8 mouse cellular contexts compared by ENCODE assay signal in the genomic region with DNA sequence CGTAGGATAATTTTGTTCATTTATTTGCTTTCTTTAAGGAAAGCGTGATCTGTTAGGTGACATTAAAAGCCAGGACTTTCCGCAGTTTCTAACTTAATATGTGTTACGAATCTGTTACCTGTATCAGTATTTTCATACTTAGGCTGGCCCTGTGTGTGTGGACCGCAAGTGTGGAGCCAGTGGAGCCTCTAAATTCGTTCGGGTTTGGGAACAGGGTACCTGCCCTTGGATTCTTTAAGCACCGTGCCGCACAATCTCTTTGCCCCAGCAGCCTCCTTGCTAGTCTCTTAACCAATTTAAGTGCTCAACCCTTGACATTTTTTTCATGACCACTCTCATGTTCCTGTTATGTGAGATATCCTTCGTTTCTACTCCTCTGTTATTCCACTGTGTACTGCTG. TPM values are rescaled to one million over a fixed set of nuclear protein-coding genes. Genes with fewer than 3 reads are reported as not detected.
A peak's percentile ranks its signal among the peaks of the same experiment; 100 is the strongest.
DNase-seq lines count a peak whose midpoint lies in the region; ATAC-seq lines count a peak whose summit lies in the region.

No protein-coding gene starts in this region.

- no peaks in the 10 kb centered on the region for H3K27me3 ChIP-seq in kidney, embryonic 14.5 days (ENCODE audit: control insufficient read depth, insufficient read depth, low read length)
- no peaks in the 10 kb centered on the region for H3K27me3 ChIP-seq in hindbrain, embryonic 15.5 days
- H3K27me3 ChIP-seq in midbrain, embryonic 12.5 days: no peaks in the 10 kb centered on the region

- no peak for ATAC-seq in kidney, embryonic 14.5 days (ENCODE audit: low FRiP score, low TSS enrichment)
- ATAC-seq in hindbrain, embryonic 15.5 days (ENCODE audit: low FRiP score, low read depth): no peak
- ATAC-seq in midbrain, embryonic 12.5 days (ENCODE audit: low FRiP score, low read depth): no peak
- ATAC-seq in cerebellum, adult (ENCODE audit: insufficient number of reproducible peaks, low FRiP score, low TSS enrichment): no peak

- peaks cover 15% of the 10 kb centered on the region; the same call in 1 of the 2 replicates for H3K4me1 ChIP-seq in kidney, embryonic 14.5 days (ENCODE audit: control insufficient read depth, insufficient read depth, low read length)
- H3K4me1 ChIP-seq in brown adipose tissue, adult 24 weeks (ENCODE audit: control insufficient read depth, insufficient read depth, insufficient read length, low read length): peaks cover 5% of the 10 kb centered on the region; the same call in 1 of the 2 replicates
- H3K4me1 ChIP-seq in hindbrain, embryonic 15.5 days (replicated peaks): peaks cover 39% of the 10 kb centered on the region
- H3K4me1 ChIP-seq in midbrain, embryonic 12.5 days: peaks cover 25% of the 10 kb centered on the region

- H3K4me3 ChIP-seq in kidney, embryonic 14.5 days (ENCODE audit: low read length): peak overlapping the region; percentile 94
- H3K4me3 ChIP-seq in brown adipose tissue, adult 24 weeks (ENCODE audit: insufficient read depth, low read depth, low read length): peak overlapping the region; percentile 50
- H3K4me3 ChIP-seq in hindbrain, embryonic 15.5 days: peak overlapping the region; percentile 92
- H3K4me3 ChIP-seq in midbrain, embryonic 12.5 days: peak overlapping the region; percentile 96

- WGBS in kidney, embryonic 14.5 days: 37% methylated on average over 10 of the region's 10 CpGs
- 64% methylated on average over 10 of the region's 10 CpGs for WGBS in hindbrain, embryonic 15.5 days
- 68% methylated on average over 10 of the region's 10 CpGs for WGBS in midbrain, embryonic 12.5 days

- no peaks in the 10 kb centered on the region for H3K9me3 ChIP-seq in kidney, embryonic 14.5 days (ENCODE audit: control insufficient read depth, low read length)
- no peaks in the 10 kb centered on the region for H3K9me3 ChIP-seq in hindbrain, embryonic 15.5 days
- H3K9me3 ChIP-seq in midbrain, embryonic 12.5 days: no peaks in the 10 kb centered on the region

- peak overlapping the region; percentile 64 for H3K4me2 ChIP-seq in kidney, embryonic 14.5 days (replicated peaks; ENCODE audit: low read depth, low read length)
- H3K4me2 ChIP-seq in hindbrain, embryonic 15.5 days: peak overlapping the region; percentile 77
- H3K4me2 ChIP-seq in midbrain, embryonic 12.5 days (replicated peaks): peak overlapping the region; percentile 70

- H3K36me3 ChIP-seq in kidney, embryonic 14.5 days (ENCODE audit: control insufficient read depth, insufficient read depth, low read length): peaks cover 21% of the 10 kb centered on the region
- H3K36me3 ChIP-seq in hindbrain, embryonic 15.5 days: peaks cover 9% of the 10 kb centered on the region
- peaks cover 12% of the 10 kb centered on the region for H3K36me3 ChIP-seq in midbrain, embryonic 12.5 days

- H3K27ac ChIP-seq in kidney, embryonic 14.5 days (ENCODE audit: low read depth, low read length): no peak overlapping the region
- H3K27ac ChIP-seq in brown adipose tissue, adult 24 weeks (replicated peaks; ENCODE audit: low read depth, low read length): no peak overlapping the region
- no peak overlapping the region for H3K27ac ChIP-seq in hindbrain, embryonic 15.5 days (replicated peaks)
- no peak overlapping the region for H3K27ac ChIP-seq in midbrain, embryonic 12.5 days (replicated peaks)

- H3K9ac ChIP-seq in kidney, embryonic 14.5 days (ENCODE audit: low read depth, low read length): peak overlapping the region; percentile 96
- H3K9ac ChIP-seq in hindbrain, embryonic 15.5 days: peak overlapping the region; percentile 92
- peak overlapping the region; percentile 94 for H3K9ac ChIP-seq in midbrain, embryonic 12.5 days (replicated peaks)

- intact Hi-C loops in left cerebral cortex, postnatal 4 days (cut with DNase I): no loop called here

- DNase-seq in kidney, adult 8-10 months: no peak
- DNase-seq in left cerebral cortex, postnatal 4 days: no peak
- DNase-seq in urinary bladder, postnatal 25 days (ENCODE audit: low spot score): no peak

RNA-seq across cellular contexts. Expression of a gene that starts 1.2 kb away (rescaled TPM):
- 41.5 and 82.2 TPM in 2 replicates for polyA plus RNA-seq in kidney, embryonic 14.5 days (2014; fragmentation: Nextera tagmentation; extraction: Ambion mirVana)
- 30.8 and 38.6 TPM in 2 replicates for polyA plus RNA-seq in brown adipose tissue, adult 24 weeks (2012; ENCODE audit: insufficient read depth, insufficient read length, missing spikeins)
- polyA plus RNA-seq in hindbrain, embryonic 15.5 days (2015; fragmentation: Nextera tagmentation; extraction: Ambion mirVana): 258 and 267 TPM in 2 replicates
- 137 and 140 TPM in 2 replicates for polyA plus RNA-seq in midbrain, embryonic 12.5 days (2016; fragmentation: Nextera tagmentation; extraction: Ambion mirVana)
- total RNA-seq in left cerebral cortex, postnatal 4 days (2021): 100 to 1,000 TPM; 288 to 305 TPM

RNA-seq across cellular contexts. Expression of a gene that starts 24.5 kb away (rescaled TPM):
- polyA plus RNA-seq in kidney, embryonic 14.5 days (2014; fragmentation: Nextera tagmentation; extraction: Ambion mirVana): 175 and 184 TPM in 2 replicates
- polyA plus RNA-seq in brown adipose tissue, adult 24 weeks (2012; ENCODE audit: insufficient read depth, insufficient read length, missing spikeins): 88.5 and 109 TPM in 2 replicates
- polyA plus RNA-seq in hindbrain, embryonic 15.5 days (2015; fragmentation: Nextera tagmentation; extraction: Ambion mirVana): 117 and 118 TPM in 2 replicates
- 122 and 135 TPM in 2 replicates for polyA plus RNA-seq in midbrain, embryonic 12.5 days (2016; fragmentation: Nextera tagmentation; extraction: Ambion mirVana)
- total RNA-seq in left cerebral cortex, postnatal 4 days (2021): 10 to 100 TPM; 69.7 to 73.5 TPM

RNA-seq across cellular contexts. Expression of a gene that starts 28.5 kb away (rescaled TPM):
- polyA plus RNA-seq in kidney, embryonic 14.5 days (2014; fragmentation: Nextera tagmentation; extraction: Ambion mirVana): 0.14 and 0.19 TPM in 2 replicates
- polyA plus RNA-seq in brown adipose tissue, adult 24 weeks (2012; ENCODE audit: insufficient read depth, insufficient read length, missing spikeins): not detected in 2 replicates
- 0.17 TPM in 1 of 2 replicates, not detected in the other for polyA plus RNA-seq in hindbrain, embryonic 15.5 days (2015; fragmentation: Nextera tagmentation; extraction: Ambion mirVana)
- not detected in 2 replicates for polyA plus RNA-seq in midbrain, embryonic 12.5 days (2016; fragmentation: Nextera tagmentation; extraction: Ambion mirVana)
- total RNA-seq in left cerebral cortex, postnatal 4 days (2021): not detected
